Mouse (Mus musculus) embryonic facial prominence, embryonic 10.5 days (tissue): ENCODE results near the gene Ptprk. TPM values are rescaled to one million over a fixed set of nuclear protein-coding genes. Genes with fewer than 3 reads are reported as not detected.

Experiments
- DNase-seq: peaks from one replicate; pipeline ENCODE4 v3.0.0-alpha.2; 2017; ENCODE audit warnings: low spot score
- H3K27ac ChIP-seq: fragments of 300-500 bp; sonication (generic); replicated peaks from 2 replicates; pipeline ENCODE4 v1.5.1; 2016; ENCODE audit warnings: mild to moderate bottlenecking
- H3K27me3 ChIP-seq: fragments of 300-500 bp; sonication (generic); replicated peaks from 2 replicates; pipeline ENCODE4 v1.6.1; 2016; ENCODE audit warnings: low read depth, mild to moderate bottlenecking; ENCODE audit not compliant: poor library complexity, severe bottlenecking
- H3K36me3 ChIP-seq: fragments of 300-500 bp; sonication (generic); replicated peaks from 2 replicates; pipeline ENCODE4 v1.6.1; 2016; ENCODE audit warnings: mild to moderate bottlenecking, moderate library complexity
- H3K4me1 ChIP-seq: fragments of 300-500 bp; sonication (generic); 2 replicates; pipeline ENCODE4 v1.6.1; 2016
- H3K4me3 ChIP-seq: fragments of 300-500 bp; sonication (generic); 2 replicates; pipeline ENCODE4 v1.5.1; 2016; ENCODE audit warnings: mild to moderate bottlenecking, moderate library complexity
- H3K9me3 ChIP-seq: fragments of 300-500 bp; sonication (generic); 2 replicates; pipeline ENCODE4 v1.6.1; 2016; ENCODE audit warnings: mild to moderate bottlenecking
- WGBS: fragments of 180-500 bp; shearing (Covaris S2); methylation state at CpG from one replicate; pipeline ENCODE4 v1.1.7; 2016; 5-methylcytosine and 5-hydroxymethylcytosine counted together
- polyA plus RNA-seq: library from polyadenylated mRNA; unstranded; fragments of >200 nt; fragmentation: Nextera tagmentation; extraction: Ambion mirVana; gene quantifications from 2 replicates; pipeline ENCODE4 v1.2.1, GENCODE M21; 2016

Gene Ptprk
- polyA plus RNA-seq, 1 experiment from 2014 or later = 48.2 TPM

GRCm38 (mm10) chr10:28166610-28167009, 92.0 kb downstream of the Ptprk start:
- WGBS = 93% methylated on average over 1 of the region's 1 CpGs
- no peaks in the 10 kb centered on the region for H3K27me3 ChIP-seq
- no peak overlapping the region for H3K27ac ChIP-seq
- H3K4me3 ChIP-seq = no peak overlapping the region
- DNase-seq = no peak
- peaks cover 3% of the 10 kb centered on the region; the same call in 1 of the 2 replicates for H3K4me1 ChIP-seq
- H3K9me3 ChIP-seq = no peaks in the 10 kb centered on the region
- no peaks in the 10 kb centered on the region for H3K36me3 ChIP-seq

- 73% methylated on average over 2 of the region's 2 CpGs for WGBS
- no peak for DNase-seq
- Histone ChIP-seq H3K4me1 (peaks cover 3% of the 10 kb centered on the region; the same call in 1 of the 2 replicates), H3K9me3 (no peaks in the 10 kb centered on the region), H3K27ac (no peak overlapping the region), H3K36me3 (no peaks in the 10 kb centered on the region), H3K4me3 (no peak overlapping the region), H3K27me3 (no peaks in the 10 kb centered on the region)
Observed at GRCm38 (mm10) chr10:28167097-28167496, 92.5 kb downstream of the Ptprk start.

GRCm38 (mm10) chr10:28171196-28171595, 96.6 kb downstream of the Ptprk start:
- DNase-seq = no peak
- Histone ChIP-seq H3K9me3 (no peaks in the 10 kb centered on the region), H3K4me1 (peaks cover 3% of the 10 kb centered on the region; the same call in 1 of the 2 replicates), H3K4me3 (no peak overlapping the region), H3K36me3 (no peaks in the 10 kb centered on the region), H3K27me3 (no peaks in the 10 kb centered on the region), H3K27ac (no peak overlapping the region)
- 94% methylated on average over 1 of the region's 1 CpGs for WGBS

GRCm38 (mm10) chr10:28178876-28179275, 104.3 kb downstream of the Ptprk start:
- no peaks in the 10 kb centered on the region for H3K27me3 ChIP-seq
- 74% methylated on average over 4 of the region's 4 CpGs for WGBS
- H3K36me3 ChIP-seq = no peaks in the 10 kb centered on the region

GRCm38 (mm10) chr10:28182081-28182480, 107.5 kb downstream of the Ptprk start:
- 89% methylated on average over 3 of the region's 3 CpGs for WGBS
- no peak for DNase-seq
- H3K9me3 ChIP-seq = no peaks in the 10 kb centered on the region
- H3K4me3 ChIP-seq = no peak overlapping the region
- no peaks in the 10 kb centered on the region for H3K36me3 ChIP-seq
- no peaks in the 10 kb centered on the region for H3K27me3 ChIP-seq
- H3K4me1 ChIP-seq = peaks cover 25% of the 10 kb centered on the region
- H3K27ac ChIP-seq = no peak overlapping the region

More at GRCm38 (mm10) chr10:28178876-28179275, 104.3 kb downstream of the Ptprk start:
- H3K4me3 ChIP-seq = no peak overlapping the region
- no peak for DNase-seq
- H3K9me3 ChIP-seq = no peaks in the 10 kb centered on the region
- H3K27ac ChIP-seq = no peak overlapping the region
- H3K4me1 ChIP-seq = peaks cover 7% of the 10 kb centered on the region

- 73% methylated on average over 6 of the region's 6 CpGs for WGBS
Observed at GRCm38 (mm10) chr10:28184675-28185074, 110.1 kb downstream of the Ptprk start.

GRCm38 (mm10) chr10:28185326-28185725, 110.7 kb downstream of the Ptprk start:
- H3K9me3 ChIP-seq = no peaks in the 10 kb centered on the region
- no peak overlapping the region for H3K4me3 ChIP-seq
- peak; percentile 8 for DNase-seq
- H3K4me1 ChIP-seq = peaks cover 25% of the 10 kb centered on the region
- 48% methylated on average over 4 of the region's 4 CpGs for WGBS
- no peaks in the 10 kb centered on the region for H3K27me3 ChIP-seq
- no peak overlapping the region for H3K27ac ChIP-seq
- H3K36me3 ChIP-seq = no peaks in the 10 kb centered on the region

More at GRCm38 (mm10) chr10:28184675-28185074, 110.1 kb downstream of the Ptprk start:
- Histone ChIP-seq H3K27me3 (no peaks in the 10 kb centered on the region), H3K4me3 (no peak overlapping the region), H3K36me3 (no peaks in the 10 kb centered on the region), H3K27ac (no peak overlapping the region), H3K9me3 (no peaks in the 10 kb centered on the region), H3K4me1 (peaks cover 25% of the 10 kb centered on the region)
- no peak for DNase-seq

GRCm38 (mm10) chr10:28186018-28186800, 111.6 kb downstream of the Ptprk start:
- H3K27me3 ChIP-seq = no peaks in the 10 kb centered on the region
- no peak for DNase-seq
- WGBS = 47% methylated on average over 4 of the region's 4 CpGs
- no peak overlapping the region for H3K4me3 ChIP-seq
- H3K27ac ChIP-seq = no peak overlapping the region
- no peaks in the 10 kb centered on the region for H3K9me3 ChIP-seq
- H3K36me3 ChIP-seq = no peaks in the 10 kb centered on the region
- peaks cover 25% of the 10 kb centered on the region for H3K4me1 ChIP-seq

GRCm38 (mm10) chr10:28191440-28191839, 116.8 kb downstream of the Ptprk start:
- Histone ChIP-seq H3K4me1 (peaks cover 9% of the 10 kb centered on the region), H3K27me3 (no peaks in the 10 kb centered on the region), H3K27ac (no peak overlapping the region), H3K4me3 (no peak overlapping the region), H3K36me3 (no peaks in the 10 kb centered on the region), H3K9me3 (no peaks in the 10 kb centered on the region)
- no peak for DNase-seq
- 92% methylated on average over 5 of the region's 5 CpGs for WGBS

GRCm38 (mm10) chr10:28193630-28194029, 119.0 kb downstream of the Ptprk start:
- WGBS = 88% methylated on average over 5 of the region's 5 CpGs
- no peak for DNase-seq
- Histone ChIP-seq H3K27ac (no peak overlapping the region), H3K27me3 (no peaks in the 10 kb centered on the region), H3K36me3 (no peaks in the 10 kb centered on the region), H3K9me3 (no peaks in the 10 kb centered on the region), H3K4me1 (no peaks in the 10 kb centered on the region), H3K4me3 (no peak overlapping the region)

GRCm38 (mm10) chr10:28200609-28201008, 126.0 kb downstream of the Ptprk start:
- no peaks in the 10 kb centered on the region for H3K36me3 ChIP-seq
- no peak overlapping the region for H3K4me3 ChIP-seq

GRCm38 (mm10) chr10:28209394-28209793, 134.8 kb downstream of the Ptprk start:
- Histone ChIP-seq H3K27ac (no peak overlapping the region), H3K9me3 (no peaks in the 10 kb centered on the region), H3K36me3 (no peaks in the 10 kb centered on the region), H3K4me3 (no peak overlapping the region), H3K27me3 (no peaks in the 10 kb centered on the region), H3K4me1 (peaks cover 9% of the 10 kb centered on the region)
- DNase-seq = no peak

More at GRCm38 (mm10) chr10:28200609-28201008, 126.0 kb downstream of the Ptprk start:
- no peaks in the 10 kb centered on the region for H3K9me3 ChIP-seq
- H3K27me3 ChIP-seq = no peaks in the 10 kb centered on the region
- 90% methylated on average over 3 of the region's 3 CpGs for WGBS
- DNase-seq = no peak
- no peaks in the 10 kb centered on the region for H3K4me1 ChIP-seq
- H3K27ac ChIP-seq = no peak overlapping the region

GRCm38 (mm10) chr10:28212083-28212482, 137.5 kb downstream of the Ptprk start:
- no peak overlapping the region for H3K4me3 ChIP-seq
- DNase-seq = no peak
- peaks cover 9% of the 10 kb centered on the region for H3K4me1 ChIP-seq
- H3K9me3 ChIP-seq = no peaks in the 10 kb centered on the region
- no peaks in the 10 kb centered on the region for H3K36me3 ChIP-seq
- H3K27me3 ChIP-seq = no peaks in the 10 kb centered on the region
- H3K27ac ChIP-seq = no peak overlapping the region
- WGBS = 79% methylated on average over 1 of the region's 1 CpGs
